Mouse (Mus musculus) urinary bladder, postnatal 36 days (tissue): ENCODE measurements around the gene Hyal2.
"Not testable (repeated sequence)": the region's sequence is repeated elsewhere in the genome, so short reads cannot be mapped to it uniquely, and the experiment has no call there.

ENCODE experiments used
- DNase-seq, 2 experiments: peaks; one replicate each; pipeline ENCODE4 v3.0.0; 2022; ENCODE audit warnings: low spot score in 2 of 2, mixed read lengths in 1 of 2

Gene Hyal2

DNA sequence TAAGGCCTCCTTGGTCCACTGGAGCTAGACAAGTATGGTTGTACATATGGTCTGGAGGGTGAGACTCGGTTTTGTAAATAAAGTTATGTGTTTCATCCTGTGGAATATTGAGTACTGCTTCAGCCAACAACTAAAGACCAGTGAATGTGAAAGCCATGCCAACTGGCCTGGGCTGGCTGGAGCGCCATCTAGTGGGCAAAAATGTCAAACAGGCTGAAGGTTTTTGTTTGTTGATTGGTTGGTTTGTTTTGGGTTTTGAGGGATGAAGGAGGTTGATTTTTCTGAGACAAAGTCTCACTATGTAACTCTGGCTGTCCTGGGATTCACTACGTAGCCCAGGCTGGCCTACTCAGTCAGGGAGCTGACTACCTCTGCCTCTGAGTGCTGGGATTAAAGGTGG is 22.1 kb upstream of the Hyal2 start:
- DNase-seq: peak in 1 of 2 experiments; percentile 68

DNA sequence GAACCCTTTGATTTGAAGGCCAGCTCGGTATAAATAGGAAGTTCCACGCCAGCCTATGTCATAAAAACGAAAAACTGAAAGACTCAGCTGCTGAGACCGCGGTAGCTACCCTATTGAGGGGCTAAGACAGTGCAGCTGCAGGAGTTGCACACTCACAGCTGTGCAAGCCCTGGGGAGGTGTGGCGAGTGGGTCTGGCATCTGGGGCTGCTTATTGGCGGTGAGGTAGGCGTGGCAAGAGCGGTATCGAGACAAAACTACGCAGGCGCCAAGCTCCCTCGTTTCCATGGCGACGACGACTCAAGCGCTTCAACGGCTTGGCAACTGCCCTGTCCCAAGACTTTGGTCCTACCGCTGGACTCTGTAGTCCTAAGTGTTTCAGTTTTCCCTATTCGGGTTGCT is 20.7 kb upstream of the Hyal2 start, which contains the start of gene Zmynd10:
Zmynd10 (plus strand) TSS at position 273 of the 400 bp plus-strand sequence.
- DNase-seq: peak in 1 of 2 experiments; percentile 87

DNA sequence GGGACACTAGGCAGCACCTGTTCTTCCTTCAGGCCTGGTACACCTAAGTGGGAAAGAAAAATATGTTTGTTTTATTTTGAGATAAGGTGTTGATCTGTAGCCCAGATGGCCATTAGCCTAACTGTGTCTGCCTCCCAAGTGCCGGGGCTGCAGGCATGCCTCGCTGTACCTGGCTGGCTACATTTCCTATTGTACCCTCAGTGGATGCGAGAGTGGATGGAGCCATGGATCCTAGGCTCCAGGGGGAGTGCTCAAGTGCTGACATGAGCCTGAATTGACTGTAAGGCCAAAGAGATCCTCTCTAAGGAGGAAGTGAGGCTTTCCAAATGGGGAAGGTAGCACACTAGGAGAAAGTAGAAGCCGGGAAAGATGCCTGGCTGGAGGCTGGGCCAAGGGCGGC is 19.8 kb upstream of the Hyal2 start:
- no peak for DNase-seq

DNA sequence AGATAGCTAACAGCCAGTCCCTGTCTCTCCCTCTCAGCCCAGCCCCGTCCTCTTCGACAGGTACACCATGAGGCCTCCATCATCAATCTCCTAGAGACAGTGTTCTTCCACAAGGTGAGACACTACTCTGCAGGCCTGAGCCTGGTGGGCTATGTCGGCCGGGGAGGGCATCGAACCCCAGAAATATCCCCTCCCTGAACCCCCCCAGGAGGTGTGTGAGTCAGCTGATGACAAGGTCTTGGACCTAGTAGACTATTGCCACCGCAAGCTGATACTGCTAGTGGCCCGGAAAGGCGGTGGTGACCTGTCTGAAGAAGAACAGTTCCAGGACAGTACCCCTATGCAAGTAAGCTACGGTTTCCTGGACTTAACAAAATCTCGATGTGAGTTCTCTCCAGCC is 18.9 kb upstream of the Hyal2 start:
- no peak for DNase-seq

DNA sequence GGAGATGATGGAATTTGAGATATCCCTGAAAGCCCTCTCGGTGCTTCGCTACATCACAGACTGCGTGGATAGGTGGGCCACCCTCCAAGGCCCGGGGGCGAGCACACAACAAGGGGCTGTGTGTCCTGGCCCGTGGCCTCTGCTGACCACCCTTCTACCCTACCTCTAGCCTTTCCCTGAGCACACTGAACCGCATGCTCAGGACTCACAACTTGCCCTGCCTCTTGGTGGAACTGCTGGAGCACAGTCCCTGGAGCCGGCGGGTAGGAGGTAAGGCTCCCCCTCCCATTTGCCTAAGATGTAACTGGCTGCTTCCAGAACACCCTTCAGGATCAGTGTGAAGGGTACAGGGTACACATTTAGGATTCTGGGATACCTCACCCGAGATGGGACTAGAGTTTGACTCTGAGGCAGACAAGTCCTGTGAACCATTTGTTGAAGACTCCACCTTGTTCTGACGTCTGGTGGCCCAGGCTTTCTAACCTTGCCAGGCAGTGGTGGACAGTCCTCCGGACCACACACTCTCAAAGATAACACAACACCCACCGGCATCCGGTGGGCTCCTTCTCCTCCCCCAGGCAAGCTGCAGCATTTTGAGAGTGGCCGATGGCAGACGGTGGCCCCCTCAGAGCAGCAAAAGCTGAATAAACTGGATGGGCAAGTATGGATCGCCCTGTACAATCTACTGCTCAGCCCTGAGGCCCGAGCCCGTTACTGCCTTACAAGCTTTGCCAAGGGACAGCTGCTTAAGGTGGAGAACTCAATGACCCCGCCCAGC is 18.3 kb upstream of the Hyal2 start:
- no peak for DNase-seq

DNA sequence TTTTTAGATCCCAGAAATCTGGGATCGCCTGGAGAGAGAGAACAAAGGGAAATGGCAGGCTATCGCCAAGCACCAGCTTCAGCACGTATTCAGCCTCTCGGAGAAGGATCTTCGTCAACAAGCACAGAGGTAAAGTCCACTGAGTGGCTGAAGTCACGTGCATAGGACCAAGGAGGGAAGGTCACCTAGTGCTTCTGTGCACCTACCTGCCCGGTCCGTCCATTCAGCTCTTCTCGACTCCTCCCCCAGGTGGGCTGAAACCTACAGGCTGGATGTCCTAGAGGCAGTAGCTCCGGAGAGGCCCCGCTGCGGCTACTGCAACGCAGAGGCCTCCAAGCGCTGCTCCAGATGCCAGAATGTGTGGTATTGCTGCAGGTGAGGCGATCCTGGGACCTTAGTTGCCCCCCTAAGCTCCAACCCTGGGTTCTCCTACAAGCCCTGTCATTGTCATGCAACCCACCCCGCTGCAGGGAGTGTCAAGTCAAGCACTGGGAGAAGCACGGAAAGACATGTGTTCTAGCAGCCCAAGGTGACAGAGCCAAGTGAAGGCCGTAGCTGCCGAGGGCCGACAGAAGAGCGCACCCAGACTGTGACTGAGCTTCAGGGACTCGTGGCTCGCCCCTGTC is 17.1 kb upstream of the Hyal2 start:
- no peak for DNase-seq

DNA sequence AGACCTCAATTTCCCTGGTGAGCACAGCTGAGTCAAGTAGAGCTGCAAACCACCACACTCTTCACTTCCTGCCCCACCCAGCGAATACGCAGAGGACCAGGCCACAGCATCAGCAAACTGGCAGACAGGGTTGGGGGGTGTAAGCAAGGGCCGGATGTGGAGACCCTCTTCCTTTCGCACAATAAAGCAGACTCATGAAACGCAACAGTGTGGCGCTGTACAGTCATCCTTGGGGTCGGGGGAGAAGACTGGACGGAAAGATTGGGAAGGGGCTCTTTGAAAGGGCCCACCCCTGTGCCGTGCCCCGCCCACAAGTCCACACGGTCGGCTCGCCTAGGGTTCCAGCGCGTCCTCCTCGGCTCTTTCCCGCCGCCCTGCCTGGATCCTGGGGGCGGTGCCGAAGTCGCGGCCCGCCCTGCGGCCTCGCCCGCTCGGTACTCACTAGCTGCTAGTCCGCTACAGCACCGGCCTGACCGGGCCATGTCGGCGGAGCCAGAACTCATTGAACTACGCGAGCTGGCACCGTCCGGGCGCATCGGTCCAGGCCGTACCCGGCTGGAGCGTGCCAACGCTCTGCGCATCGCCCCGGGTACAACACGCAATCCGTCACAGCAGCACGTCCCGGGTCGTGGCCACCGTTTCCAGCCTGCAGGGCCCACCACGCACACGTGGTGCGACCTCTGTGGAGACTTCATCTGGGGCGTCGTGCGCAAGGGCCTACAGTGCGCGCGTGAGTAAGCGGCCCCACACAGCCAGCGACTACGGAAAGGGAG is 16.4 kb upstream of the Hyal2 start, which contains the start of gene Rassf1:
Rassf1 (plus strand) TSS at position 439 of the 773 bp plus-strand sequence.
- peak in 1 of 2 experiments; percentile 74 for DNase-seq

DNA sequence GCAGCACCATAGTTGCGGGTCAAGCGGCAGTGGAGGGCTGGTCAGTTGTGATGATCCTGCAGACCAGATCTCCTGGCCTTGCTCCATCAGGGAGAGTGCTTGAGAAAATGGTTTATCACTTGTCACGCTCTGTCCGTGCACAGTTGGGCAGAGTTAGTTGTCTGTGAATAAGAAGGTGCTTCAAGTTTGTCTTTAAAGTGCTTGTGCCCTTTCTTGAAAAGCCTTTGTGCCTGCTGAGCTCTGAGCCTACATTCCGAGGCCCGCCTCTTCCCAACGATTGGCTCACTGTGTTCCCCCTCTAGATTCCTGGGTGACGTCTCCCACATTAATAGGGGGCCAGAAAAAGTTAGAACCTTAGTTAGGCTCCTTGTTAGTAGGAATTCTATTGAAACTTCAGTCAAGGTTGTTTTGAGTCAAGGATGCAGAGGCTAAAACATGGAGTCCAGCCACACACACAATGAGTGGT is 15.8 kb upstream of the Hyal2 start:
- no peak for DNase-seq

DNA sequence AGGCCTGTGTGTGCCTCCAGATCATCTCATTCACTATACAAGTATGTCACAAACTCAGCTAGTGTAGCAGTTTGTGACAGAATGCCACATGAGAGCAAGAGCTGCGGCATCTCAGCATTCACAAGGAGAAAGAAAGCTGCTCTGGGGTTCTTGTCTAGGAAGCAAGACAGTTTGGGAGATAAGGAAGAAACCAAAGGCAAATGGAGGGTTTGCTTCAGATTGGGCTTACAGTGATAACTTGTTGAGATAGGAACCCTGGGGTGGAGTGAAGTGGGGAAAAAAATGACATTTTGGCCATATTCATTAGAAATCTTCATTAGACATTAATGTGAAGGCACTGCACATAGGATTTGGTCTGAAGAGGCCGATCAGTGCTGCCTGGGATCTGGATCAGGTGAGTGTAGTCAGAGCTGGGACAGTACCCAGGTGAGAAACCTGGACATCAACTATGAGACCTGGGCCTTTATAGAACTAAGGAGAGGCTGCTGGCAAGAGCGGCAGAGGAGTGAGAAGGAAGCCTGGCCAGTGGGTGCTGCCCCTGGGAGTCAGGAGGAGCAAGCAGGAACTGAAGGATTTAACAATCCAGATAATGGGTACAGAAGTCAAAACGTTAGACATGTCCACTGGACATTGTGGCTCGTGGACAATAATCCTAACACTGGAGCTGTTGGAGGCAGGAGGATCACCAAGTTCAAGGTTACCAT is 14.9 kb upstream of the Hyal2 start:
- no peak for DNase-seq

DNA sequence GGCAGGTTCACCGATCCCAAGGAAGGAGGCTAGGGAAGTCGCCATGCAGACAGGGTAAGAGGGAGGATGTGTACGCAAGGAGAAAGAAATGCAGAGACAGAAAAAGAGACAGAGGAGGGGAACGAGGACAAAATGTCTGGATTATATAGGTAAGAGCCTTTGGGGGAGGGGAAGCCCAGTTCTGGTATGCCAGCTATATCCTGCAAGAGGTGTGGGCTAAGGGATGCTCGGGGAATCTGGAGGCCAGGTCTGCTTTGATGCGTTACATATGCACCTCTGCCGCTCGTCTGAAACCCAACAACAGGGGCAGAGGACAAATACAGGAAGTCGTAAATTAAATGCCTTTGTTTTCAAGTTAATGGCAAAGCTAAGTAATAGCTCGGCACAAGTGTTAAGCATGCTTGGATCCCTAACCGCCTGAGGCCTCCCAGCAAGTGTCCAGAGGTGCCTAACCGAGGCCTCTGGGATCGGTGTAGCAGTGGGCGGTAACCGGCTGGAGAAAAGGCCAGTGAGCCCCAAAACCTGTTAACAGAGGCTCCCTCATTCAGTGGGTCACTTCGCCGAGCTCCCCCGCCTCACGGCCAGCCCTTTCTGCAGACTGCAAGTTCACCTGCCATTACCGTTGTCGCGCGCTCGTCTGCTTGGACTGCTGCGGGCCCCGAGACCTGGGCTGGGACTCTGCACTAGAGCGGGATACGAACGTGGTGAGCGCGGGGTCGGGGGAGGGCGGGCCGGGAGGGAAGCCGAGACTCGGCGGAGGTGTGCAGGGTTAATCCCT is 14.0 kb upstream of the Hyal2 start:
- no peak for DNase-seq

DNA sequence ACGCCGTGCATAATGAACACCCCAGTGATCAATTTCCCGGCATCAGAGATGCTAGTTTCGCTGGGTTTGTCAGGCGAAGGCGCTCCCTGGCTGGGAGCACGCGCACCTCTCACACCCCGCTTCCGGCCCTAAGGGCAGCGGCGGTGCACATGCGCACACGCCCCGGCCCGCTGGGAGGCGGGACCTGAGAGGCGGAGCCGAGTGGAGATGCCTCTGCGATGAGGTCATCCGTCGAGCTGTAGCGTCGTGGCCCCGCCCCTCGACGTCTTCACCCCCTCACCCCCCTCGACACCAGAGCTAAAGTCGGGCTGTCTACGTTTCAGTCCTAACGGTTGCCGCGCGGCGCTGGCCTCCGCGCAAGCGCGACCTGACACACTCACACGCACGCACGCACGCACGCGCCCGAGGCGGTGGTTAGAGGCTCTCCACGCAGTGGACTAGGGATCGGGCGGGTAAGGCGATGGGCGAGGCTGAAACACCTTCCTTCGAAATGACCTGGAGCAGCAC is 13.4 kb upstream of the Hyal2 start:
- DNase-seq: peak; percentile 86 to 92

DNA sequence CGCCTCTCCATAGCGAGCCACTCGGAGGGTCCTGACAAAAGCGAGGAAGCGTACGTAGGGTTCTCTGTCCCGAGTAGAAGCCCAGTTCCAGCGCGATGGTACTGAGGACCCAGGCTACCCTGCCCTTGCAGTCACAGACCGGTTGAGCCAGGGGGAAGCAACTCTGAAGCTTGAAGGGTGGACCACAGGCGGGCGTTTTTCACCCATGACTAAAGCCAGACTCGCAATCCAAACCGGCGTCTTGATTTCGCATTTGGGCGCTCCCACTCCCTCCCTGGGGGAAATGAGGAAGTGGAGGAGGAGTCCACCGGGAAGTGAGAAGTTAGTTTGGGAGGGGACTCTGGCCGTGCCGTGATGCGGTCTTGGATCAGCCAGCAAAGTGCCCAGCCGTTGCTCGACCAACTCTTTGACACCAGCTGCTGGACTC is 12.7 kb upstream of the Hyal2 start:
- DNase-seq: peak in 1 of 2 experiments; percentile 76

DNA sequence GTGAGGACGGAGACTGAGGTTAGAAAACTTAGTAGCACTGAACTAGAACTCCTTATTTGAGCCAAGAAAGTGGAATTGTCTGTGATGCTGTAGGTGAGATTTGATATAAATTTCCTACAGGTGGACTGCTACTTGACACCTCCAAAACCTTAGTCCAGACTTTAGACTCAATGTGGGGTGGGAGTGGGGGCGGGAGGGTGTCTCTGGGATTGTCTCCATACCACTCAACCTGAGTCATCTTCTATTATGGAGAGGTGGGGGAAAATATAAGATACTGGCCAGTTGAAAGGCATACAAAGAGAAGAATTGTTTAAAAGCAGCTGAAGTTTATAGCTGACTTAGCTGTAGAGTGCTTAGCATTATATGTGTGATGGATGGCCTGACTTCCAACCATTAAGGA is 12.0 kb upstream of the Hyal2 start:
- DNase-seq: no peak

DNA sequence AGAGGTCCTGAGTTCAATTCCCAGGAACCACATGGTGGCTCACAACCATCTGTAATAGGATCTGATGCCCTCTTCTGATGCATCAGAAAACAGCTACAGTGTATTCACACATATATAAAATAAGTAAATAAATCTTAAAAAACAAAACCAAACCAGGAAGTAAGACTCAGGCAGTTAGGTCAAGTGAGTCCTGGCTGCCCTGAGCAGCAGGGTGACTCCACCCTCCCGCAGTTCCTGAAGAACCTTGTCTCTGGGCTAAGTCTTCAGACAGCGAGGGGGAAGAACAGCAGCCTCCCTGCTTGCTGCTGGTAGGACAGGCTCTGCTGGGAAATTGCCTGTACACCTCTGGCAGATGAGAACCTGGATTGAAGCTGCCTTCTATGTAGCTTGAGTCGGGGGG is 11.4 kb upstream of the Hyal2 start:
- DNase-seq: no peak

DNA sequence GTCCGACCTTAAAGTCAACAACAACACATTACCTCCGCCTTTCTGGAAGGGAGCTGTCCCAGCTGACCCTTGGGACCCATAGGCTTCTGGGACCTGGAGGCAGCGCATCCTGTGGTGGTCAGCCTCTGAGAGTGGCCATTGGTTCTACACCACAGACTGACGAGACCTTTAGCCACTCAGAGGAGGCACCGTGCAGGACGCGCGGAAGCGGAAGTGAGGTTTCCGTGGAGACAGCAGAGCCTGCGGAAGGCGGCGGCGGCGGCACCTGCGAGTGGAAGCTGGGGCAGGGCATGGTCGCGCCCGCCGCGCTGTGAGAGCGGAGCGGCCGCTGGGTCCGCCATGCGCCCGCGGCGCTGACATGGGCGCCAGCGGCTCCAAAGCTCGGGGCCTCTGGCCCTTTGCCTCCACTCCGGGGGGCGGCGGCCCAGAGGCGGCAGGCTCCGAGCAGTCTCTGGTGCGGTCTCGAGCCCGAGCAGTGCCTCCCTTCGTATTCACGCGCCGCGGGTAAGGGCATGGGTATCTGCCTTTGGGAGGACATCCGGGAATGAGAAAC is 4.6 kb upstream of the Hyal2 start, which contains the start of gene Tusc2:
Tusc2 (plus strand) TSS at position 227 of the 553 bp plus-strand sequence.
- DNase-seq: peak; percentile 89 to 95

DNA sequence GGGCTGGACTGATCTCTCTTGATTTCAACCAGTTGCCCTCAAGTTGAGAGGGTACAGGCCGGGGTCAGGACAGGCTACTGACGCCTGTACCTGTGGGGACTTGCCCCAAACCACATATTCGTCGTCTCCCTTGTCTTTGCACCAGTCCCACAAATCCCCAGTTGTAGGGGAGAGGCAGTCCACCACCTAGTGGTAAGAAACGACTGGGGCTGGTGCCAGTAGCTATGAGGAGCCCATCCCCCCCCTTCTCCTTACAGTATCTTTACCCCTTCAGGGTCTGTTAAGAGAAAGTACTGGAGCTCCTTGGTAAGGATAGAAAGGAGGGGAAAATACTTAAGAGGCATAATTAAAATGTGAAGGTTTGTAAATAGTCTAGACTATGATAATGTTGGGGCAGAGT is 2.2 kb upstream of the Hyal2 start:
- not testable (repeated sequence) for DNase-seq

DNA sequence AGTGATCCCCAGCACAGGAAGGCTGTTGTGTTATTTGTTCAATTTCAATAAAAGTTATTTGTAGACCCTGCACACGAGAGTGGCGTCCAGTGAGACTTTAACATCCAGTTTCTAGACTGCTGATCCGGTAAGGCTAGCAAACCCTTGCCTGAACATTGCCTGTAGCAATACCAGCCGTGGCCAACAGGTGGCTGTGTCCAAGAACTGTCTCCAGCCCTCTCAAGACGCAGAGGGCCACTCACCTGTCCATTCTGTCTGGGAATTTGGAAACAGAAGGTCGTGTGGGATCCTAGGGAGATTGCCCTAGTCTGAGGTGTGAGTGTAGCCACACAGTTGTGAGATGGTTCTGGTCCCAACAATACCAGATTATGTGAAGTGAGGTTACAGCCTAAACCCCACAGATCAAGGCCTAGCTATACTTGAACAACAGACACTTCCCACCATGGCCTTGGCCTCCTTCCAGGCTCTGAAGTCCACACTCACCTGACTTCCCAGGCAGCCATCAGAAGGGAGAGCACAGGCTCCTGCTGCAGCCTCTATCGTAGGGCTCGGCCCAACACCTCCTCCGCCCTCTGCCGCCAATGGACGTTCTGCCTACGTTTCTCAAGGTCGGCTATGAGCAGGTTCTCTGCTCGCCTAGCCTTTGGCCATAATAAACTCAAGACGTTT is 1.6 kb upstream of the Hyal2 start:
- DNase-seq: peak; percentile 76 to 85

DNA sequence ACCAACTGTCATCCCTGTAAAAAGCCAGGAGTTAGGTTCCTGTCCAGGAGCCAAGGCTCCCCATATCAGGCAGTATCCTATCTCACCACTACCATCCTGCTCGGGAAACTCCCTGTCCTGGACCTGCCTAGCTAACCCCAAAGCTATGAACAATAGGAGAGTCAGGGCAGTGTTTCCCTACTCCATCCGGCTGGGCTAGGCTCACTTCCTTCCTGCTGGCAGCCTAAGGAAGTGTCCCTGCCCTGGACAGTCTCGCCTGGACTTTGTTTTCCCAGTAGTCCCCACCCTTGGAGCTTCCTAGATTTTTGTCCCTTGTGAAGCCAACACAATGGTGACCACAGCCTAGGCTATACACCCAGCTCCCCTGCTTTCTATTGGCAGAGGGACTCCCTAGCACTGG is 890 bp upstream of the Hyal2 start:
- no peak for DNase-seq
